Mouse (Mus musculus) hindbrain, postnatal 0 days (tissue): ENCODE measurements at regions not wholly inside any gene's neighbourhood (a gene's known extent, or its start where the extent isn't known, plus 50 kb on each side); places are given as distances from the start of the nearest gene placed in this dataset.

Experiments used
- ATAC-seq: fragments of 200-750 bp; cut with Nextera tagmentation; 2 replicates; pipeline ENCODE4 v1.8.0; 2017; ENCODE audit warnings: mild to moderate bottlenecking, moderate TSS enrichment, moderate library complexity
- DNase-seq: peaks from one replicate; pipeline ENCODE4 v3.0.0-alpha.2; 2015; ENCODE audit warnings: low spot score
- H3K27ac ChIP-seq: fragments of 300-500 bp; sonication (generic); 2 replicates; pipeline ENCODE4 v1.5.1; 2014; ENCODE audit warnings: mild to moderate bottlenecking
- H3K27me3 ChIP-seq: fragments of 300-500 bp; sonication (generic); 2 replicates; pipeline ENCODE4 v1.6.1; 2014; ENCODE audit warnings: low read length, mixed read lengths; ENCODE audit not compliant: insufficient read depth
- H3K36me3 ChIP-seq: fragments of 300-500 bp; sonication (generic); 2 replicates; pipeline ENCODE4 v1.6.1; 2014; ENCODE audit warnings: low read length, mixed read lengths; ENCODE audit not compliant: insufficient read depth
- H3K4me1 ChIP-seq: fragments of 300-500 bp; sonication (generic); 2 replicates; pipeline ENCODE4 v1.6.1; 2014; ENCODE audit warnings: antibody characterized with exemption, low read length, mixed read lengths; ENCODE audit not compliant: insufficient read depth
- H3K4me2 ChIP-seq: fragments of 300-500 bp; sonication (generic); 2 replicates; pipeline ENCODE4 v1.6.1; 2014; ENCODE audit warnings: low read depth, mild to moderate bottlenecking, low read length, moderate library complexity, mixed read lengths
- H3K4me3 ChIP-seq: fragments of 300-500 bp; sonication (generic); 2 replicates; pipeline ENCODE4 v1.5.1; 2014; ENCODE audit warnings: low read length
- H3K9ac ChIP-seq: fragments of 300-500 bp; sonication (generic); replicated peaks from 2 replicates; pipeline ENCODE4 v1.6.1; 2014; ENCODE audit warnings: mild to moderate bottlenecking, low read length, moderate library complexity, mixed read lengths
- H3K9me3 ChIP-seq: fragments of 300-500 bp; sonication (generic); 2 replicates; pipeline ENCODE4 v1.6.1; 2016; ENCODE audit warnings: low read length, mixed read lengths
- CTCF ChIP-seq: IDR thresholded peaks from 2 replicates; pipeline ENCODE4 v1.5.1; 2016; ENCODE audit warnings: antibody characterized with exemption, control low read depth, low read depth
- WGBS: fragments of 180-500 bp; shearing (Covaris S2); extraction: QIAGEN DNeasy Blood & Tissue Kit; methylation state at CpG from one replicate; pipeline ENCODE4 v1.1.7; 2014; 5-methylcytosine and 5-hydroxymethylcytosine counted together

- no peaks in the 10 kb centered on the region for H3K4me1 ChIP-seq
- H3K9me3 ChIP-seq: no peaks in the 10 kb centered on the region
- ATAC-seq: no peak
- no peak for DNase-seq
- TF ChIP-seq CTCF: no peak
- H3K9ac ChIP-seq: no peak overlapping the region
- H3K4me3 ChIP-seq: no peak overlapping the region
- no peaks in the 10 kb centered on the region for H3K36me3 ChIP-seq
- WGBS: 97% methylated on average over 1 of the region's 1 CpGs
- H3K4me2 ChIP-seq: no peak overlapping the region
- H3K27me3 ChIP-seq: no peaks in the 10 kb centered on the region
- H3K27ac ChIP-seq: no peak overlapping the region
Observed at GRCm38 (mm10) chr7:39898268-39898667, 380.7 kb downstream of the Zfp619 start.

GRCm38 (mm10) chr7:39933946-39934345 is 416.4 kb downstream of the Zfp619 start:
- DNase-seq: no peak
- H3K4me2 ChIP-seq: no peak overlapping the region
- ATAC-seq: no peak
- H3K27me3 ChIP-seq: no peaks in the 10 kb centered on the region
- no peak overlapping the region for H3K9ac ChIP-seq
- WGBS: 68% methylated on average over 1 of the region's 1 CpGs
- no peak overlapping the region for H3K27ac ChIP-seq
- H3K4me1 ChIP-seq: no peaks in the 10 kb centered on the region
- no peak overlapping the region for H3K4me3 ChIP-seq
- no peaks in the 10 kb centered on the region for H3K36me3 ChIP-seq
- no peaks in the 10 kb centered on the region for H3K9me3 ChIP-seq
- no peak for TF ChIP-seq CTCF

- H3K4me2 ChIP-seq: no peak overlapping the region
- ATAC-seq: no peak
Observed at GRCm38 (mm10) chr7:39937262-39937661, 419.7 kb downstream of the Zfp619 start.

GRCm38 (mm10) chr7:39942262-39942900 is 424.8 kb downstream of the Zfp619 start:
- WGBS: 23% methylated on average over 1 of the region's 1 CpGs
- Histone ChIP-seq H3K4me3 (no peak overlapping the region), H3K36me3 (no peaks in the 10 kb centered on the region), H3K9me3 (no peaks in the 10 kb centered on the region), H3K27ac (no peak overlapping the region), H3K4me1 (no peaks in the 10 kb centered on the region), H3K27me3 (no peaks in the 10 kb centered on the region), H3K4me2 (no peak overlapping the region), H3K9ac (no peak overlapping the region)
- no peak for TF ChIP-seq CTCF
- DNase-seq: peak; percentile 66
- peak; percentile 24; the same call in 1 of the 2 replicates for ATAC-seq

More at GRCm38 (mm10) chr7:39937262-39937661, 419.7 kb downstream of the Zfp619 start:
- Histone ChIP-seq H3K27me3 (no peaks in the 10 kb centered on the region), H3K27ac (no peak overlapping the region), H3K4me1 (no peaks in the 10 kb centered on the region), H3K9me3 (no peaks in the 10 kb centered on the region), H3K4me3 (no peak overlapping the region), H3K36me3 (no peaks in the 10 kb centered on the region), H3K9ac (no peak overlapping the region)
- WGBS: 77% methylated on average over 4 of the region's 4 CpGs
- no peak for DNase-seq
- TF ChIP-seq CTCF: no peak

GRCm38 (mm10) chr7:39954110-39954509 is 436.5 kb downstream of the Zfp619 start:
- Histone ChIP-seq H3K9ac (no peak overlapping the region), H3K27ac (no peak overlapping the region), H3K4me2 (no peak overlapping the region), H3K4me1 (no peaks in the 10 kb centered on the region), H3K4me3 (no peak overlapping the region), H3K27me3 (no peaks in the 10 kb centered on the region), H3K36me3 (no peaks in the 10 kb centered on the region), H3K9me3 (no peaks in the 10 kb centered on the region)
- no peak for DNase-seq
- WGBS: 55% methylated on average over 7 of the region's 7 CpGs
- no peak for TF ChIP-seq CTCF
- no peak for ATAC-seq

- H3K4me3 ChIP-seq: no peak overlapping the region
- no peaks in the 10 kb centered on the region for H3K27me3 ChIP-seq
- TF ChIP-seq CTCF: no peak
Observed at GRCm38 (mm10) chr7:39954931-39955330, 437.4 kb downstream of the Zfp619 start.

GRCm38 (mm10) chr7:39978121-39978520 is 460.6 kb downstream of the Zfp619 start:
- Histone ChIP-seq H3K4me2 (no peak overlapping the region), H3K4me1 (no peaks in the 10 kb centered on the region), H3K4me3 (no peak overlapping the region), H3K27ac (no peak overlapping the region), H3K27me3 (no peaks in the 10 kb centered on the region), H3K9ac (no peak overlapping the region), H3K9me3 (no peaks in the 10 kb centered on the region), H3K36me3 (no peaks in the 10 kb centered on the region)
- 87% methylated on average over 2 of the region's 2 CpGs for WGBS
- no peak for TF ChIP-seq CTCF
- DNase-seq: no peak
- no peak for ATAC-seq

More at GRCm38 (mm10) chr7:39954931-39955330, 437.4 kb downstream of the Zfp619 start:
- DNase-seq (no peak), ATAC-seq (no peak)
- no peak overlapping the region for H3K27ac ChIP-seq
- H3K9ac ChIP-seq: no peak overlapping the region
- no peaks in the 10 kb centered on the region for H3K9me3 ChIP-seq
- no peak overlapping the region for H3K4me2 ChIP-seq
- no peaks in the 10 kb centered on the region for H3K4me1 ChIP-seq
- no peaks in the 10 kb centered on the region for H3K36me3 ChIP-seq
